Mouse (Mus musculus): ENCODE data around the gene Defb10.
"Not testable (repeated sequence)": the region's sequence is repeated elsewhere in the genome, so short reads cannot be mapped to it uniquely, and the experiment has no call there.

The Defb10 gene

GRCm38 (mm10) chr8:21858586-21858985 is at the start of gene Defb10:
Defb10 (plus strand) TSS chr8:21858901.
- not testable (repeated sequence) for DNase-seq (ENCODE audit: low spot score)

- DNase-seq (ENCODE audit: low spot score) = not testable (repeated sequence)
Measured at GRCm38 (mm10) chr8:21885321-21885720, 26.6 kb downstream of the Defb10 start, which contains the start of gene Defb9. Defb9 (minus strand) TSS chr8:21885421.

GRCm38 (mm10) chr8:21906290-21906689 is 47.6 kb downstream of the Defb10 start, which contains the start of gene Defb11:
Defb11 (minus strand) TSS chr8:21906412.
- not testable (repeated sequence) for DNase-seq (ENCODE audit: low spot score)
